Mouse (Mus musculus): ENCODE results near the gene Arhgap28.

DNA sequence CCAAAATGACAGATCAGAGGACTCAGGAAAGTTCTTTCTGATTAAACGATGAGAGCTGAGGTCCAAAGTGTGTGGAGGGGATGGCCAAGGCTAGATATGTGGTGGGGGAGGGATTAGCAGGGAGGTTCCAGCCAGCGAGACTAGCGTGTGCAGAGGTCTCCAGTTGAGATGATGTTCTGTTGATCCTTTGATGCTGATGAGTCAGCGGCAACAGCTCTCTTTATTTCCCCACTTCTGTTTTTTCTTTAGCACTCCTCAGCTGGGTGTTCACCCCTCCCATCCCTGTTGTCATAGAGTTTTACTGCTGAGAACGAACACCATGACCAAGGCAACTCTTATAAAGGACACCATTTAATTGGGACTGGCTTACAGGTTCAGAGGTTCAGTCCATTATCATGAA lies 25.6 kb upstream of the Arhgap28 start:
- TF ChIP-seq CTCF (IDR thresholded peaks at IDR 0.05; ENCODE audit: low read depth, low read length) (no peak), POLR2AphosphoS5 (IDR thresholded peaks at IDR 0.05; ENCODE audit: insufficient replicate concordance, low read depth, low read length) (no peak), GATA1 (IDR thresholded peaks at IDR 0.05; ENCODE audit: borderline replicate concordance, low read length) (no peak), GATA2 (IDR thresholded peaks at IDR 0.05; ENCODE audit: borderline replicate concordance, low read depth, low read length) (no peak)

Data from G1E (cell line).